Mouse (Mus musculus) kidney, postnatal 0 days (tissue): Measurements from ENCODE around the gene Phpt1. TPM values are rescaled to one million over a fixed set of nuclear protein-coding genes. Genes with fewer than 3 reads are reported as not detected.

ENCODE experiments used
- ATAC-seq: fragments of 200-750 bp; cut with Nextera tagmentation; replicated peaks from 2 replicates; pipeline ENCODE4 v1.8.0; 2017; ENCODE audit warnings: low read depth, moderate number of reproducible peaks, moderate TSS enrichment, moderate library complexity; ENCODE audit not compliant: low FRiP score
- DNase-seq: peaks from one replicate; pipeline ENCODE4 v3.0.0-alpha.2; 2016; ENCODE audit warnings: low spot score
- H3K27ac ChIP-seq: fragments of 300-500 bp; sonication (generic); 2 replicates; pipeline ENCODE4 v1.5.1; 2014; ENCODE audit warnings: mild to moderate bottlenecking
- H3K27me3 ChIP-seq: fragments of 300-500 bp; sonication (generic); 2 replicates; pipeline ENCODE4 v1.6.1; 2014; ENCODE audit warnings: low read length, mixed read lengths; ENCODE audit not compliant: insufficient read depth
- H3K36me3 ChIP-seq: fragments of 300-500 bp; sonication (generic); 2 replicates; pipeline ENCODE4 v1.6.1; 2014; ENCODE audit warnings: low read length, mixed read lengths; ENCODE audit not compliant: insufficient read depth
- H3K4me1 ChIP-seq: fragments of 300-500 bp; sonication (generic); replicated peaks from 2 replicates; pipeline ENCODE4 v1.6.1; 2014; ENCODE audit warnings: antibody characterized with exemption, low read length, mixed read lengths; ENCODE audit not compliant: insufficient read depth
- H3K4me2 ChIP-seq: fragments of 300-500 bp; sonication (generic); 2 replicates; pipeline ENCODE4 v1.6.1; 2014; ENCODE audit warnings: mild to moderate bottlenecking, low read length, moderate library complexity, mixed read lengths
- H3K4me3 ChIP-seq: fragments of 300-500 bp; sonication (generic); replicated peaks from 2 replicates; pipeline ENCODE4 v1.5.1; 2014; ENCODE audit warnings: low read depth, low read length
- H3K9ac ChIP-seq: fragments of 300-500 bp; sonication (generic); 2 replicates; pipeline ENCODE4 v1.6.1; 2014; ENCODE audit warnings: low read depth, low read length
- H3K9me3 ChIP-seq: fragments of 300-500 bp; sonication (generic); replicated peaks from 2 replicates; pipeline ENCODE4 v1.6.1; 2016; ENCODE audit warnings: low read length, inconsistent platforms, mixed read lengths
- CTCF ChIP-seq: IDR thresholded peaks from 2 replicates; pipeline ENCODE4 v1.5.1; 2016; ENCODE audit warnings: antibody characterized with exemption, low read depth, mild to moderate bottlenecking, moderate library complexity
- WGBS: fragments of 180-500 bp; shearing (Covaris S2); extraction: QIAGEN DNeasy Blood & Tissue Kit; methylation state at CpG from one replicate; pipeline ENCODE4 v1.1.7; 2014; 5-methylcytosine and 5-hydroxymethylcytosine counted together
- polyA plus RNA-seq: library from polyadenylated mRNA; unstranded; fragments of >200 nt; fragmentation: Nextera tagmentation; extraction: Ambion mirVana; gene quantifications from 2 replicates; pipeline ENCODE4 v1.2.1, GENCODE M21; 2015

Gene Phpt1
- polyA plus RNA-seq, 1 experiment from 2014 or later, result 197 TPM

- Histone ChIP-seq H3K4me3 (no peak overlapping the region), H3K36me3 (peaks cover 32% of the 10 kb centered on the region), H3K9me3 (no peaks in the 10 kb centered on the region), H3K4me1 (peaks cover 6% of the 10 kb centered on the region; the same call in 1 of the 2 replicates), H3K27ac (no peak overlapping the region), H3K27me3 (no peaks in the 10 kb centered on the region), H3K9ac (no peak overlapping the region), H3K4me2 (no peak overlapping the region)
- WGBS, result 82% methylated on average over 6 of the region's 6 CpGs
- no peak for TF ChIP-seq CTCF
- DNase-seq (no peak), ATAC-seq (peak; percentile 12)
These were observed 6.5 kb downstream of the Phpt1 start for GRCm38 (mm10) chr2:25568473-25569019.

- Histone ChIP-seq H3K4me3 (no peak overlapping the region), H3K9me3 (no peaks in the 10 kb centered on the region), H3K4me1 (no peaks in the 10 kb centered on the region), H3K36me3 (peaks cover 49% of the 10 kb centered on the region), H3K27ac (no peak overlapping the region), H3K9ac (no peak overlapping the region), H3K4me2 (no peak overlapping the region), H3K27me3 (no peaks in the 10 kb centered on the region)
- ATAC-seq (no peak), DNase-seq (no peak)
- TF ChIP-seq CTCF, result peak; percentile 54
- WGBS, result 82% methylated on average over 6 of the region's 6 CpGs
These were observed 8.5 kb downstream of the Phpt1 start for GRCm38 (mm10) chr2:25566558-25566957.

- TF ChIP-seq CTCF, result no peak
These were observed 9.3 kb downstream of the Phpt1 start for GRCm38 (mm10) chr2:25565741-25566140.

GRCm38 (mm10) chr2:25561946-25562345 lies 13.1 kb downstream of the Phpt1 start:
- Histone ChIP-seq H3K4me3 (no peak overlapping the region), H3K9me3 (no peaks in the 10 kb centered on the region), H3K27ac (no peak overlapping the region), H3K4me2 (no peak overlapping the region), H3K36me3 (peaks cover 48% of the 10 kb centered on the region), H3K9ac (no peak overlapping the region), H3K27me3 (no peaks in the 10 kb centered on the region), H3K4me1 (peaks cover 10% of the 10 kb centered on the region)
- DNase-seq, result no peak
- no peak for TF ChIP-seq CTCF
- WGBS, result 60% methylated on average over 9 of the region's 9 CpGs
- no peak for ATAC-seq

More at GRCm38 (mm10) chr2:25565741-25566140, 9.3 kb downstream of the Phpt1 start:
- no peaks in the 10 kb centered on the region for H3K27me3 ChIP-seq
- H3K36me3 ChIP-seq, result peaks cover 57% of the 10 kb centered on the region
- H3K4me3 ChIP-seq, result no peak overlapping the region
- H3K4me1 ChIP-seq, result no peaks in the 10 kb centered on the region
- H3K9me3 ChIP-seq, result no peaks in the 10 kb centered on the region
- H3K27ac ChIP-seq, result no peak overlapping the region
- no peak for DNase-seq
- no peak overlapping the region for H3K9ac ChIP-seq
- H3K4me2 ChIP-seq, result no peak overlapping the region
- ATAC-seq, result no peak
- WGBS, result 90% methylated on average over 8 of the region's 8 CpGs

- Histone ChIP-seq H3K27ac (no peak overlapping the region), H3K4me1 (peaks cover 11% of the 10 kb centered on the region), H3K9ac (no peak overlapping the region), H3K4me2 (no peak overlapping the region), H3K4me3 (no peak overlapping the region), H3K27me3 (no peaks in the 10 kb centered on the region), H3K9me3 (no peaks in the 10 kb centered on the region), H3K36me3 (peaks cover 45% of the 10 kb centered on the region)
- DNase-seq, result no peak
- no peak for TF ChIP-seq CTCF
- no peak for ATAC-seq
- 72% methylated on average over 8 of the region's 8 CpGs for WGBS
These were observed 14.5 kb downstream of the Phpt1 start for GRCm38 (mm10) chr2:25560551-25560950.

DNA sequence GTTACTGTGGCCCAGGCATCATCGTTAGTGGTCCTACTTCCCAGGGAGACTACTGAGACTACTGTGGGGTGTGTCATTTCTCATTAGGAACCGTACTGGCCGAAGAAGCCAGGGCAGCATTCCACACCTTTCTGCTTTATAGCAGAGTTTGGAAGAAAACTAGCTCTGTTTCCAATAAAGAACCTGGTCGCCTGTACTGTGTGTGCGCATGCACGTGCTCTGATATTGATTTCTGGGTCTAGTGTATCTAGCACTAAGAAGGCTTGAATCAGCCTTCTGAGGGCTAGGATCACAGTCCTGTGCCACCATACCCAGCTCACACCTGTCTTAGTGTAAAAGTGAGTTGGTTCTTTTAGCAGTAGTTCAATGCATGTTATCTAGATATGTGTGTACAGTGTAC lies 16.2 kb downstream of the Phpt1 start:
- H3K9ac ChIP-seq, result peak overlapping the region; percentile 90; the same call in 1 of the 2 replicates
- H3K4me3 ChIP-seq, result peak overlapping the region; percentile 92; the same call in 1 of the 2 replicates
- no peak overlapping the region for H3K27ac ChIP-seq
- no peak for TF ChIP-seq CTCF
- H3K36me3 ChIP-seq, result peaks cover 29% of the 10 kb centered on the region
- H3K4me2 ChIP-seq, result peak overlapping the region; percentile 74
- WGBS, result 57% methylated on average over 6 of the region's 6 CpGs
- H3K4me1 ChIP-seq, result peaks cover 11% of the 10 kb centered on the region
- no peaks in the 10 kb centered on the region for H3K27me3 ChIP-seq
- ATAC-seq (no peak), DNase-seq (no peak)
- no peaks in the 10 kb centered on the region for H3K9me3 ChIP-seq

- ATAC-seq (peak; percentile 65; the same call in 1 of the 2 replicates), DNase-seq (no peak)
- H3K27ac ChIP-seq, result peak overlapping the region; percentile 81
- no peaks in the 10 kb centered on the region for H3K9me3 ChIP-seq
- peak overlapping the region; percentile 74 for H3K4me2 ChIP-seq
- peak overlapping the region; percentile 92 for H3K4me3 ChIP-seq
- H3K36me3 ChIP-seq, result peaks cover 24% of the 10 kb centered on the region
- peaks cover 11% of the 10 kb centered on the region for H3K4me1 ChIP-seq
- no peak for TF ChIP-seq CTCF
- no peaks in the 10 kb centered on the region for H3K27me3 ChIP-seq
- under 1% methylated on average over 24 of the region's 24 CpGs for WGBS
- peak overlapping the region; percentile 90 for H3K9ac ChIP-seq
These were observed 17.1 kb downstream of the Phpt1 start for GRCm38 (mm10) chr2:25557964-25558360.
